In the genomic region with DNA sequence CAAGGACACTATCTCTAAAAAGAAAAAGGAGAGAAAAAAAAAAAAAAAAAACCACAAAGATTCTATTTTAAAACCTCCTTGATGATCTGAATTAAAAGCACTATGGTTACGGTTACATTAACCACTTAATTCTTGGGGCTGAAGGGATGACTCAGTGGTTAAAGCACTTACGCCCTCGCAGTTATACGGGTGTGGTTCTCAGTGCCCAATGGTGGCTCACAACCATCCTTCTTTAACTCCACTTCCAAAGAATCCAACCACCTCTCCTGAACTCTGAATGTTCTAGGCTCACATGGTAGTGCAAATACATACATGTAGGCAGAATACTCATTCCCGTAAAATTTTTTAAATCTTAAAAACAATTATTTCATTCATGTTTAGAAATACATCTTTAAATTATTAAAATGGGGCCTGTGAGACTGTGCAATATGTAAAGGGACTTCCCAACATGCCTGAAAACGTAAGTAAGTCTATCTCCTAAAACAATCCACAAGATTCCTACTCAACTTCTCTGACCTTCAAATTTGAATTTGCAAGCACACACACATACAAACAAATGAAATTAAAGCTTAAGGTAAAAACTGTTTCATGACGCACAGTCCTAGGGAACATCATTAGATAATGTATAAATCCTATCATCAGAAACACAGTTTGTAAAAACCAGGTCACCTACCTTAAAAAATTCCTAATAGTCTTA, we compare ENCODE assay signal across 8 mouse cellular contexts. TPM values are rescaled to one million over a fixed set of nuclear protein-coding genes. Genes with fewer than 3 reads are reported as not detected.
DNase-seq lines count a peak whose midpoint lies in the region; ATAC-seq and TF ChIP-seq lines count a peak whose summit lies in the region.

No protein-coding gene starts in this region.

- WGBS in lung, postnatal 0 days, result 43% methylated on average over 7 of the region's 7 CpGs
- 93% methylated on average over 7 of the region's 7 CpGs for WGBS in limb, embryonic 10.5 days

- 0 out of 2 replicates have a peak, but pooled peaks have one; percentile 30 for TF ChIP-seq POLR2A in embryonic fibroblast, embryonic 13.5 days (IDR thresholded peaks at IDR 0.05; ENCODE audit: low read depth, low read length)

- intact Hi-C loops in left cerebral cortex, postnatal 25 days (cut with DNase I), result no loop called here

- H3K9me3 ChIP-seq in lung, postnatal 0 days (ENCODE audit: low read length), result no peaks in the 10 kb centered on the region
- H3K9me3 ChIP-seq in limb, embryonic 10.5 days (replicated peaks), result no peaks in the 10 kb centered on the region

- no peak for TF ChIP-seq CTCF in lung, postnatal 0 days (IDR thresholded peaks at IDR 0.05)
- no peak for TF ChIP-seq CTCF in embryonic fibroblast, embryonic 13.5 days (IDR thresholded peaks at IDR 0.05; ENCODE audit: borderline replicate concordance, insufficient read depth, low read length)

- H3K4me3 ChIP-seq in lung, postnatal 0 days (ENCODE audit: low read depth, low read length), result 0 out of 2 replicates have a peak overlapping the region, but pooled peaks have one; percentile 8
- peak overlapping the region; percentile 32; the same call in 1 of the 2 replicates for H3K4me3 ChIP-seq in embryonic fibroblast, embryonic 13.5 days (ENCODE audit: insufficient read depth, low read length)
- H3K4me3 ChIP-seq in limb, embryonic 10.5 days, result no peak overlapping the region

- no peak for DNase-seq in lung, postnatal 0 days (ENCODE audit: low spot score)
- no peak for DNase-seq in lung, postnatal 4 days
- DNase-seq in limb, embryonic 10.5 days (ENCODE audit: low spot score), result peak; percentile 18
- DNase-seq in naive thymus-derived CD4-positive, alpha-beta T cell, adult 2 months (ENCODE audit: low read depth), result peak; percentile 63
- no peak for DNase-seq in frontal cortex, postnatal 25 days (ENCODE audit: low spot score in 2 of 2)
- no peak for DNase-seq in left cerebral cortex, postnatal 25 days (ENCODE audit: low spot score in 2 of 2)

- H3K27me3 ChIP-seq in lung, postnatal 0 days (replicated peaks; ENCODE audit: insufficient read depth, low read length), result no peaks in the 10 kb centered on the region
- H3K27me3 ChIP-seq in limb, embryonic 10.5 days (ENCODE audit: low read depth, poor library complexity, severe bottlenecking), result no peaks in the 10 kb centered on the region

- H3K4me1 ChIP-seq in lung, postnatal 0 days (ENCODE audit: insufficient read depth, low read depth, low read length), result peaks cover 8% of the 10 kb centered on the region; the same call in 1 of the 2 replicates
- peaks cover 3% of the 10 kb centered on the region; the same call in 1 of the 2 replicates for H3K4me1 ChIP-seq in embryonic fibroblast, embryonic 13.5 days (ENCODE audit: control insufficient read depth, insufficient read depth, low read length)
- peaks cover 2% of the 10 kb centered on the region; the same call in 1 of the 2 replicates for H3K4me1 ChIP-seq in limb, embryonic 10.5 days

- no peak overlapping the region for H3K27ac ChIP-seq in lung, postnatal 0 days (ENCODE audit: low read length)
- peak overlapping the region; percentile 93 for H3K27ac ChIP-seq in embryonic fibroblast, embryonic 13.5 days (ENCODE audit: insufficient read depth, low read length)
- H3K27ac ChIP-seq in limb, embryonic 10.5 days, result no peak overlapping the region

- peaks cover 10% of the 10 kb centered on the region; the same call in 1 of the 2 replicates for H3K36me3 ChIP-seq in lung, postnatal 0 days (ENCODE audit: insufficient read depth, low read length)
- peaks cover 81% of the 10 kb centered on the region for H3K36me3 ChIP-seq in limb, embryonic 10.5 days

- TF ChIP-seq EP300 in lung, postnatal 0 days (IDR thresholded peaks at IDR 0.05), result no peak

- peak overlapping the region; percentile 47 for H3K4me2 ChIP-seq in lung, postnatal 0 days (replicated peaks; ENCODE audit: low read depth, low read length)

- H3K9ac ChIP-seq in lung, postnatal 0 days (replicated peaks; ENCODE audit: low read depth), result 0 out of 2 replicates have a peak overlapping the region, but pooled peaks have one; percentile 2

- peak; percentile 41; the same call in 1 of the 2 replicates for ATAC-seq in lung, postnatal 0 days
- ATAC-seq in cerebellum, adult (ENCODE audit: insufficient number of reproducible peaks, low FRiP score, low TSS enrichment), result no peak

RNA-seq across cellular contexts. Expression of gene Chd2, which starts 10.6 kb away (rescaled TPM):
- polyA plus RNA-seq in lung, postnatal 0 days (2015; fragmentation: Nextera tagmentation; extraction: Ambion mirVana), result 38.0 and 39.9 TPM in 2 replicates
- polyA plus RNA-seq in embryonic fibroblast, embryonic 13.5 days (2011; ENCODE audit: insufficient read length, low read depth, missing spikeins), result 45.2 and 51.4 TPM in 2 replicates
- polyA plus RNA-seq in limb, embryonic 10.5 days (2016; fragmentation: Nextera tagmentation; extraction: Ambion mirVana), result 33.7 and 53.2 TPM in 2 replicates
- total RNA-seq in left cerebral cortex, postnatal 25 days (2021), result 10 to 100 TPM; 45.7 to 57.4 TPM

Comparison
In these comparisons a context has a peak if more than half of its experiments do, and no peak if none do; other contexts are left out.
1. DNase-seq: peak in limb, embryonic 10.5 days (single experiment) and naive thymus-derived CD4-positive, alpha-beta T cell, adult 2 months (single experiment); none in lung, postnatal 0 days (single experiment), lung, postnatal 4 days (0 of 2), frontal cortex, postnatal 25 days (0 of 2) and left cerebral cortex, postnatal 25 days (0 of 2).